Mouse (Mus musculus) neural tube, embryonic 13.5 days (tissue): Measurements from ENCODE around the gene Spata20. TPM values are rescaled to one million over a fixed set of nuclear protein-coding genes. Genes with fewer than 3 reads are reported as not detected.

Experiments used
- ATAC-seq: fragments of 200-750 bp; cut with Nextera tagmentation; 2 replicates; pipeline ENCODE4 v1.8.0; 2017; ENCODE audit warnings: low read depth, mild to moderate bottlenecking, moderate TSS enrichment, moderate library complexity
- H3K27ac ChIP-seq: fragments of 300-500 bp; sonication (generic); replicated peaks from 2 replicates; pipeline ENCODE4 v1.5.1; 2015; ENCODE audit warnings: moderate library complexity, mild to moderate bottlenecking, inconsistent platforms
- H3K27me3 ChIP-seq: fragments of 300-500 bp; sonication (generic); 2 replicates; pipeline ENCODE4 v1.6.1; 2015; ENCODE audit warnings: mild to moderate bottlenecking, inconsistent platforms
- H3K36me3 ChIP-seq: fragments of 300-500 bp; sonication (generic); 2 replicates; pipeline ENCODE4 v1.6.1; 2015; ENCODE audit warnings: mild to moderate bottlenecking, inconsistent platforms
- H3K4me1 ChIP-seq: fragments of 300-500 bp; sonication (generic); replicated peaks from 2 replicates; pipeline ENCODE4 v1.6.1; 2015; ENCODE audit warnings: inconsistent platforms
- H3K4me2 ChIP-seq: fragments of 300-500 bp; sonication (generic); 2 replicates; pipeline ENCODE4 v1.6.1; 2015; ENCODE audit warnings: inconsistent platforms, mild to moderate bottlenecking, moderate library complexity
- H3K4me3 ChIP-seq: fragments of 300-500 bp; sonication (generic); 2 replicates; pipeline ENCODE4 v1.5.1; 2015; ENCODE audit warnings: mild to moderate bottlenecking, inconsistent platforms
- H3K9ac ChIP-seq: fragments of 300-500 bp; sonication (generic); 2 replicates; pipeline ENCODE4 v1.6.1; 2015; ENCODE audit warnings: moderate library complexity, mild to moderate bottlenecking, inconsistent platforms
- H3K9me3 ChIP-seq: fragments of 300-500 bp; sonication (generic); 2 replicates; pipeline ENCODE4 v1.6.1; 2016; ENCODE audit warnings: inconsistent platforms
- WGBS: fragments of 180-500 bp; shearing (Covaris S2); methylation state at CpG from one replicate; pipeline ENCODE4 v1.1.7; 2015; 5-methylcytosine and 5-hydroxymethylcytosine counted together
- polyA plus RNA-seq: library from polyadenylated mRNA; unstranded; fragments of >200 nt; fragmentation: Nextera tagmentation; extraction: Ambion mirVana; gene quantifications from 2 replicates; pipeline ENCODE4 v1.2.1, GENCODE M21; 2015

Spata20 gene
- polyA plus RNA-seq, 1 experiment from 2014 or later, result 0.28 TPM

DNA sequence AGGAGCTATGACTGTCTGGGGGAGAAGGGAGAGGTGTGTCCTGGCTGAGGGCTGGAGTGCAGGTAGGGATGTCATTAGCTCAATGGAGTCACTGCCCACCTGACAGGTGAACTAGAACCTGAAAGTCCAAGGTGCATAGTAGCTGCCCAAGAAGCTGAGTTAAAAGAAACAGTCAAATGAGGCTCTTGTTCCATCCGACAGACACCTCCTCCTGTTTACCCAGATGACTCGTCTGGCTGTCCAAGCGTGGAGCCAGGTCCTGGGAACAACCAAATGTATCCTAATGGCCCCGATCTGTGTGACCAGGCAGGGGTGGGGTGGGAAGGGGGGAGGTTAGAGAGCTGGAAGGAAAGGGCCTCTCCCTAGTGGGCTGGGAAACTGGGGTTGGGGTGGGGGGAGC is 40.7 kb downstream of the Spata20 start:
- Histone ChIP-seq H3K4me2 (no peak overlapping the region), H3K27me3 (no peaks in the 10 kb centered on the region), H3K9me3 (no peaks in the 10 kb centered on the region), H3K36me3 (peaks cover 20% of the 10 kb centered on the region), H3K9ac (no peak overlapping the region), H3K27ac (peak overlapping the region; percentile 56; the same call in 1 of the 2 replicates), H3K4me3 (no peak overlapping the region), H3K4me1 (peaks cover 82% of the 10 kb centered on the region)
- 38% methylated on average over 4 of the region's 4 CpGs for WGBS
- no peak for ATAC-seq

- H3K27ac ChIP-seq, result peak overlapping the region; percentile 56; the same call in 1 of the 2 replicates
- peaks cover 18% of the 10 kb centered on the region for H3K36me3 ChIP-seq
- no peaks in the 10 kb centered on the region for H3K9me3 ChIP-seq
- H3K9ac ChIP-seq, result no peak overlapping the region
- no peaks in the 10 kb centered on the region for H3K27me3 ChIP-seq
- peaks cover 82% of the 10 kb centered on the region for H3K4me1 ChIP-seq
- no peak overlapping the region for H3K4me3 ChIP-seq
- 44% methylated on average over 5 of the region's 5 CpGs for WGBS
- H3K4me2 ChIP-seq, result no peak overlapping the region
- no peak for ATAC-seq
Measured at GRCm38 (mm10) chr11:94444829-94445228, 41.1 kb downstream of the Spata20 start.

DNA sequence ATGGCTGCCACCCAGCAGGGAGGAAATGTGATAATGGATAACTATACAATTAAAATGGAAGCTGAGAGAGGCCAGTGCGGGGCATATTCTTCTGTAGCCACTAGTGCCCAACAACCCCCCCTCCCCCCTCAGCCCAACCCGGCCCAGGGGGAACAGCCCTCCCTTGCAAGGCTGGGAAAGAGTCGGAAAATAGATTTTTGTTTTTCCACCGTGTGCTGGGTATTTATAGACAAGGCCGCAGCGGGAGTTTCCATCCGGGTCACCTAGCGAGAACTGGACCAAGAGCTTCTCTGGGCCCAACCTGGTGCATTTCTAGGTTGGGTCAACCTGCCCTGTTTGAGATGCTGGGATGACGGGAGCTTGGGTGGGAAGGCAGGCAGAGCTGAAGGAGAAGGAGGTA is 44.2 kb downstream of the Spata20 start:
- no peak for ATAC-seq
- H3K36me3 ChIP-seq, result peaks cover 25% of the 10 kb centered on the region
- no peak overlapping the region for H3K4me3 ChIP-seq
- H3K27me3 ChIP-seq, result no peaks in the 10 kb centered on the region; the same call in 1 of the 2 replicates
- no peaks in the 10 kb centered on the region for H3K9me3 ChIP-seq
- no peak overlapping the region for H3K4me2 ChIP-seq
- no peak overlapping the region for H3K9ac ChIP-seq
- H3K4me1 ChIP-seq, result peaks cover 70% of the 10 kb centered on the region
- 62% methylated on average over 9 of the region's 9 CpGs for WGBS
- no peak overlapping the region; the same call in 1 of the 2 replicates for H3K27ac ChIP-seq

DNA sequence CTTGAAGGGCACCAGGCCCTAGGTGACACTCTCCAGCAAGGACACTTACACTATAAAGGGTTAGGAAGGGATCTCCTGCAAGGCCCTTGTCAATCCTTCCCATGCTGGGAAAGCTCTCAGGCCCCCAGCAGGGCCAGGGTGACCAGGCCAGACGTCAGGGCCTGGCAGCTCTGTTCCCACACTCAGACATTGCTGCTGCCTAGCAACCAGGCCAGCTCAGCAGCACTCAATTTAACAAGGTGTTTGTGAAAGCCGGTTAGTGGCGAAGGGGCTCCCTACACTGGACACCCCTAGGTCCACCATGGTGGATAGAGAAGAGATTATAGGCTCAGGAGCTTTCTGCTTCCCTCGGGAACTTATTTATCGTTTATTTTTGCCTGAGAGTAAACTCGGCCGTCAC is 44.9 kb downstream of the Spata20 start:
- 44% methylated on average over 7 of the region's 7 CpGs for WGBS
- ATAC-seq, result no peak
- peaks cover 67% of the 10 kb centered on the region for H3K4me1 ChIP-seq

GRCm38 (mm10) chr11:94440421-94440820 is 45.6 kb downstream of the Spata20 start:
- no peak for ATAC-seq
- peaks cover 25% of the 10 kb centered on the region for H3K36me3 ChIP-seq
- no peak overlapping the region for H3K4me3 ChIP-seq
- WGBS, result 52% methylated on average over 6 of the region's 6 CpGs
- H3K27ac ChIP-seq, result peak overlapping the region; percentile 65; the same call in 1 of the 2 replicates
- no peak overlapping the region for H3K4me2 ChIP-seq
- no peaks in the 10 kb centered on the region; the same call in 1 of the 2 replicates for H3K27me3 ChIP-seq
- H3K9me3 ChIP-seq, result no peaks in the 10 kb centered on the region
- H3K9ac ChIP-seq, result no peak overlapping the region; the same call in 1 of the 2 replicates
- peaks cover 60% of the 10 kb centered on the region for H3K4me1 ChIP-seq

More for the DNA sequence above, 44.9 kb downstream of the Spata20 start:
- Histone ChIP-seq H3K36me3 (peaks cover 25% of the 10 kb centered on the region), H3K4me2 (no peak overlapping the region), H3K9me3 (no peaks in the 10 kb centered on the region), H3K9ac (no peak overlapping the region), H3K27ac (peak overlapping the region; percentile 65), H3K27me3 (no peaks in the 10 kb centered on the region; the same call in 1 of the 2 replicates), H3K4me3 (no peak overlapping the region)

GRCm38 (mm10) chr11:94429011-94429651 is 56.8 kb downstream of the Spata20 start:
- Histone ChIP-seq H3K4me3 (no peak overlapping the region), H3K9me3 (no peaks in the 10 kb centered on the region), H3K9ac (peak overlapping the region; percentile 1; the same call in 1 of the 2 replicates), H3K27me3 (0 out of 2 replicates have a peak, but pooled peaks cover 3% of the 10 kb centered on the region), H3K4me2 (no peak overlapping the region), H3K4me1 (peaks cover 64% of the 10 kb centered on the region), H3K27ac (peak overlapping the region; percentile 83), H3K36me3 (peaks cover 57% of the 10 kb centered on the region)
- peak; percentile 29 for ATAC-seq
- WGBS, result 15% methylated on average over 9 of the region's 9 CpGs

Other genes with a start within 250 kb of the Spata20 start
- gene Wfikkn2, start 240.2 kb downstream of the Spata20 start, polyA plus RNA-seq, result 3.3 and 5.1 TPM in 2 replicates
- 0.27 TPM in 1 of 2 replicates, not detected in the other for gene Gm21885, start 204.3 kb downstream of the Spata20 start, polyA plus RNA-seq
- gene Luc7l3, start 164.2 kb downstream of the Spata20 start, polyA plus RNA-seq, result 146 and 151 TPM in 2 replicates
- 21.0 and 21.8 TPM in 2 replicates for gene Ankrd40, start 158.2 kb downstream of the Spata20 start, polyA plus RNA-seq
- gene Abcc3, start 93.2 kb downstream of the Spata20 start, polyA plus RNA-seq, result 0.68 and 1.0 TPM in 2 replicates
- 8.9 and 9.3 TPM in 2 replicates for gene Cacna1g, start 12.0 kb downstream of the Spata20 start, polyA plus RNA-seq
- gene Epn3, start 13.8 kb upstream of the Spata20 start, polyA plus RNA-seq, result 0.24 and 0.51 TPM in 2 replicates
- gene Mycbpap, start 35.6 kb upstream of the Spata20 start, polyA plus RNA-seq, result 1.9 and 2.1 TPM in 2 replicates
- gene Rsad1, start 63.1 kb upstream of the Spata20 start, polyA plus RNA-seq, result 4.7 and 5.4 TPM in 2 replicates
- gene Chad, start 78.9 kb upstream of the Spata20 start, polyA plus RNA-seq, result 0.45 and 1.7 TPM in 2 replicates
- 2.0 and 2.2 TPM in 2 replicates for gene Acsf2, start 115.7 kb upstream of the Spata20 start, polyA plus RNA-seq
- 169 and 170 TPM in 2 replicates for gene Lrrc59, start 143.6 kb upstream of the Spata20 start, polyA plus RNA-seq
- gene Mrpl27, start 167.6 kb upstream of the Spata20 start, polyA plus RNA-seq, result 144 and 147 TPM in 2 replicates
- gene Eme1, start 167.8 kb upstream of the Spata20 start, polyA plus RNA-seq, result 5.0 and 5.2 TPM in 2 replicates
- 16.0 and 16.1 TPM in 2 replicates for gene Xylt2, start 191.3 kb upstream of the Spata20 start, polyA plus RNA-seq
- 0.23 and 0.29 TPM in 2 replicates for gene Gm11541, start 218.3 kb upstream of the Spata20 start, polyA plus RNA-seq